Mouse (Mus musculus) testis, adult 2 months (tissue): ENCODE measurements around the gene Dock9.

Source experiments
- CTCF ChIP-seq: fragments of 200-500 bp; IDR thresholded peaks from 2 replicates; pipeline ENCODE4 v1.5.1; 2012; ENCODE audit warnings: low read depth, mild to moderate bottlenecking, inconsistent platforms, low read length, moderate library complexity; ENCODE audit not compliant: control insufficient read depth, insufficient read depth, insufficient replicate concordance
- POLR2A ChIP-seq: fragments of 200-500 bp; IDR thresholded peaks from 2 replicates; pipeline ENCODE4 v1.6.1; 2012; ENCODE audit warnings: low read depth, mild to moderate bottlenecking, inconsistent platforms, low read length, moderate library complexity; ENCODE audit not compliant: control insufficient read depth

GRCm38 (mm10) chr14:121747360-121747759, 50.3 kb downstream of the Dock9 start:
- TF ChIP-seq POLR2A, result no peak
- no peak for TF ChIP-seq CTCF
